Mouse (Mus musculus) midbrain, embryonic 14.5 days (tissue): ENCODE results near the gene Hist1h3e. TPM values are rescaled to one million over a fixed set of nuclear protein-coding genes. Genes with fewer than 3 reads are reported as not detected.
"Not testable (repeated sequence)": the region's sequence is repeated elsewhere in the genome, so short reads cannot be mapped to it uniquely, and the experiment has no call there.

Source experiments
- ATAC-seq: fragments of 200-750 bp; cut with Nextera tagmentation; 2 replicates; pipeline ENCODE4 v1.8.0; 2017; ENCODE audit warnings: moderate number of reproducible peaks, moderate library complexity; ENCODE audit not compliant: low FRiP score, low TSS enrichment
- DNase-seq: peaks from one replicate; pipeline ENCODE4 v3.0.0-alpha.2; 2015
- H3K27ac ChIP-seq: fragments of 300-500 bp; sonication (generic); replicated peaks from 2 replicates; pipeline ENCODE4 v1.5.1; 2014; ENCODE audit warnings: mild to moderate bottlenecking, low read depth, low read length, moderate library complexity
- H3K27me3 ChIP-seq: fragments of 300-500 bp; sonication (generic); 2 replicates; pipeline ENCODE4 v1.6.1; 2014; ENCODE audit warnings: low read length, control low read depth, mixed read lengths; ENCODE audit not compliant: control insufficient read depth, insufficient read depth
- H3K36me3 ChIP-seq: fragments of 300-500 bp; sonication (generic); 2 replicates; pipeline ENCODE4 v1.6.1; 2014; ENCODE audit warnings: low read length, control low read depth; ENCODE audit not compliant: control insufficient read depth, insufficient read depth
- H3K4me1 ChIP-seq: fragments of 300-500 bp; sonication (generic); 2 replicates; pipeline ENCODE4 v1.6.1; 2014; ENCODE audit warnings: mild to moderate bottlenecking, antibody characterized with exemption, low read length, control low read depth; ENCODE audit not compliant: control insufficient read depth, insufficient read depth
- H3K4me2 ChIP-seq: fragments of 300-500 bp; sonication (generic); 2 replicates; pipeline ENCODE4 v1.6.1; 2014; ENCODE audit warnings: mild to moderate bottlenecking, low read length, moderate library complexity
- H3K4me3 ChIP-seq: fragments of 300-500 bp; sonication (generic); replicated peaks from 2 replicates; pipeline ENCODE4 v1.5.1; 2014; ENCODE audit warnings: low read depth, low read length
- H3K9ac ChIP-seq: fragments of 300-500 bp; sonication (generic); replicated peaks from 2 replicates; pipeline ENCODE4 v1.6.1; 2014; ENCODE audit warnings: mild to moderate bottlenecking, low read length, moderate library complexity
- H3K9me3 ChIP-seq: fragments of 300-500 bp; sonication (generic); 2 replicates; pipeline ENCODE4 v1.6.1; 2016; ENCODE audit warnings: low read length, control low read depth, mixed read lengths; ENCODE audit not compliant: control insufficient read depth
- WGBS: fragments of 180-500 bp; shearing (Covaris S2); extraction: QIAGEN DNeasy Blood & Tissue Kit; methylation state at CpG from one replicate; pipeline ENCODE4 v1.1.7; 2014; 5-methylcytosine and 5-hydroxymethylcytosine counted together
- polyA plus RNA-seq: library from polyadenylated mRNA; unstranded; fragments of >200 nt; fragmentation: Nextera tagmentation; extraction: Ambion mirVana; gene quantifications from 2 replicates; pipeline ENCODE4 v1.2.1, GENCODE M21; 2014

The Hist1h3e gene
- polyA plus RNA-seq, 1 experiment from 2014 or later, result 3.8 TPM

- peak overlapping the region; percentile 60 for H3K9ac ChIP-seq
- H3K4me3 ChIP-seq, result peak overlapping the region; percentile 51
- peaks cover 16% of the 10 kb centered on the region for H3K4me1 ChIP-seq
- H3K36me3 ChIP-seq, H3K27me3 ChIP-seq, H3K9me3 ChIP-seq: not testable (repeated sequence)
- DNase-seq, result peak; percentile 91
- peak overlapping the region; percentile 94 for H3K27ac ChIP-seq
- ATAC-seq, result peak; percentile 90
- peak overlapping the region; percentile 90 for H3K4me2 ChIP-seq
- under 1% methylated on average over 31 of the region's 36 CpGs for WGBS
Observed at GRCm38 (mm10) chr13:23585442-23586098, 23.4 kb upstream of the Hist1h3e start.

GRCm38 (mm10) chr13:23585029-23585441 lies 22.9 kb upstream of the Hist1h3e start:
- Histone ChIP-seq H3K9ac (peak overlapping the region; percentile 60), H3K9me3 (no peaks in the 10 kb centered on the region), H3K4me3 (peak overlapping the region; percentile 51), H3K4me1 (peaks cover 16% of the 10 kb centered on the region), H3K27ac (peak overlapping the region; percentile 94), H3K4me2 (peak overlapping the region; percentile 90), H3K36me3 (no peaks in the 10 kb centered on the region), H3K27me3 (no peaks in the 10 kb centered on the region)
- ATAC-seq, result no peak
- WGBS, result under 1% methylated on average over 21 of the region's 21 CpGs
- peak; percentile 84 for DNase-seq

GRCm38 (mm10) chr13:23584331-23584730 lies 22.2 kb upstream of the Hist1h3e start:
- Histone ChIP-seq H3K9me3 (no peaks in the 10 kb centered on the region), H3K36me3 (no peaks in the 10 kb centered on the region), H3K9ac (peak overlapping the region; percentile 60), H3K4me1 (peaks cover 16% of the 10 kb centered on the region), H3K27me3 (no peaks in the 10 kb centered on the region), H3K4me2 (peak overlapping the region; percentile 90), H3K27ac (peak overlapping the region; percentile 94), H3K4me3 (peak overlapping the region; percentile 51)
- ATAC-seq (no peak), DNase-seq (no peak)

- no peak overlapping the region for H3K27ac ChIP-seq
- H3K4me2 ChIP-seq, result 0 out of 2 replicates have a peak overlapping the region, but pooled peaks have one; percentile 15
- peaks cover 16% of the 10 kb centered on the region for H3K4me1 ChIP-seq
- DNase-seq (no peak), ATAC-seq (no peak)
- no peaks in the 10 kb centered on the region for H3K27me3 ChIP-seq
- no peaks in the 10 kb centered on the region for H3K9me3 ChIP-seq
- no peaks in the 10 kb centered on the region for H3K36me3 ChIP-seq
- no peak overlapping the region for H3K9ac ChIP-seq
- H3K4me3 ChIP-seq, result no peak overlapping the region
Observed at GRCm38 (mm10) chr13:23583387-23584068, 21.4 kb upstream of the Hist1h3e start.

GRCm38 (mm10) chr13:23582219-23583056 lies 20.3 kb upstream of the Hist1h3e start:
- 7% methylated on average over 6 of the region's 6 CpGs for whole genome bisulfite sequencing
- peak overlapping the region; percentile 39 for H3K4me3 ChIP-seq
- H3K9me3 ChIP-seq, result no peaks in the 10 kb centered on the region
- ATAC-seq (no peak), DNase-seq (no peak)
- peaks cover 16% of the 10 kb centered on the region for H3K4me1 ChIP-seq
- peak overlapping the region; percentile 74 for H3K4me2 ChIP-seq
- H3K9ac ChIP-seq, result peak overlapping the region; percentile 47
- H3K27ac ChIP-seq, result peak overlapping the region; percentile 78
- no peaks in the 10 kb centered on the region for H3K36me3 ChIP-seq
- H3K27me3 ChIP-seq, result no peaks in the 10 kb centered on the region

- DNase-seq, result peak; percentile 98
- H3K4me1 ChIP-seq, result peaks cover 23% of the 10 kb centered on the region
- H3K9me3 ChIP-seq, result no peaks in the 10 kb centered on the region
- H3K9ac ChIP-seq, result peak within 1 kb of the TSS; percentile 47
- H3K27ac ChIP-seq, result peak within 1 kb of the TSS; percentile 78
- ATAC-seq, result peak; percentile 91
- WGBS, result under 1% methylated on average over 43 of the region's 43 CpGs
- no peaks in the 10 kb centered on the region for H3K27me3 ChIP-seq
- H3K36me3 ChIP-seq, result no peaks in the 10 kb centered on the region
- H3K4me3 ChIP-seq, result peak within 1 kb of the TSS; percentile 39
- H3K4me2 ChIP-seq, result peak within 1 kb of the TSS; percentile 74
Observed at GRCm38 (mm10) chr13:23581408-23582218, 19.4 kb upstream of the Hist1h3e start, which contains the start of gene Hist1h4d. TSS of gene Hist1h4d (plus strand) at chr13:23581598.

GRCm38 (mm10) chr13:23577835-23578234 lies 15.7 kb upstream of the Hist1h3e start:
- H3K9ac ChIP-seq, result no peak overlapping the region
- 95% methylated on average over 1 of the region's 1 CpGs for WGBS
- H3K36me3 ChIP-seq, result no peaks in the 10 kb centered on the region
- H3K4me3 ChIP-seq, result no peak overlapping the region
- H3K9me3 ChIP-seq, result no peaks in the 10 kb centered on the region
- H3K4me2 ChIP-seq, result no peak overlapping the region
- no peak for DNase-seq
- H3K27ac ChIP-seq, result no peak overlapping the region
- no peak for ATAC-seq
- H3K4me1 ChIP-seq, result peaks cover 28% of the 10 kb centered on the region
- H3K27me3 ChIP-seq, result no peaks in the 10 kb centered on the region
